Mouse (Mus musculus): ENCODE measurements around the gene Tubg2. TPM values are rescaled to one million over a fixed set of nuclear protein-coding genes. Genes with fewer than 3 reads are reported as not detected.

The Tubg2 gene
- total and polyA plus RNA-seq, 2 experiments from 2014 or later: 1.8 TPM; not detected in 1

DNA sequence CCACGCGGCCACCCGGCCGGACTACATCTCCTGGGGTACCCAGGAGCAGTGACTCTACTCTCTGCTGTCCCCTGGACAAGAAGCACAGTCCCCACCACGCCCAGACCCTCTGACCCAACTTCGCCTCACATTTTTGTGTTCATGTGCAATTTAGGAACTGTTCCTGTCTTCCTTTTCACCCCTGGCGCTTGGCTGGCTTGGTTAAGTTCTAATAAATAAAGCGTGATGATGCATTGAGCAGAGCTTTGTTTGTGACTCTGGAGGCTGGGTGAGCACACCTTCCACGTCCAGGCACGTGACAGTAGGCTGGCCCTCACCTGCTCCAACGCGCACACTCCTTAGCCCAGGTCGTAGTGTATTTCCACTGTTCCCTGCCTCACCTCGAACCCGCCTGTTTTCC is 5.8 kb downstream of the Tubg2 start:
- Histone ChIP-seq H3K4me3 (ENCODE audit: low read depth, low read length) (no peak overlapping the region), H3K4me1 (ENCODE audit: control insufficient read depth, insufficient read depth) (no peaks in the 10 kb centered on the region), H3K9me3 (replicated peaks; ENCODE audit: control insufficient read depth, low read length) (no peaks in the 10 kb centered on the region), H3K27me3 (ENCODE audit: control insufficient read depth, insufficient read depth, low read length) (no peaks in the 10 kb centered on the region), H3K9ac (replicated peaks; ENCODE audit: low read depth, low read length) (no peak overlapping the region), H3K36me3 (replicated peaks; ENCODE audit: control insufficient read depth, insufficient read depth, low read length) (peaks cover 55% of the 10 kb centered on the region), H3K27ac (ENCODE audit: low read depth) (no peak overlapping the region), H3K4me2 (ENCODE audit: low read depth, low read length) (no peak overlapping the region)
- WGBS: 89% methylated on average over 15 of the region's 15 CpGs
- TF ChIP-seq EP300 (IDR thresholded peaks at IDR 0.05; ENCODE audit: low read depth) (no peak), CTCF (IDR thresholded peaks at IDR 0.05; ENCODE audit: low read depth) (no peak)
- ATAC-seq (ENCODE audit: insufficient read depth, low read depth): no peak
- DNase-seq (ENCODE audit: low spot score): no peak

DNA sequence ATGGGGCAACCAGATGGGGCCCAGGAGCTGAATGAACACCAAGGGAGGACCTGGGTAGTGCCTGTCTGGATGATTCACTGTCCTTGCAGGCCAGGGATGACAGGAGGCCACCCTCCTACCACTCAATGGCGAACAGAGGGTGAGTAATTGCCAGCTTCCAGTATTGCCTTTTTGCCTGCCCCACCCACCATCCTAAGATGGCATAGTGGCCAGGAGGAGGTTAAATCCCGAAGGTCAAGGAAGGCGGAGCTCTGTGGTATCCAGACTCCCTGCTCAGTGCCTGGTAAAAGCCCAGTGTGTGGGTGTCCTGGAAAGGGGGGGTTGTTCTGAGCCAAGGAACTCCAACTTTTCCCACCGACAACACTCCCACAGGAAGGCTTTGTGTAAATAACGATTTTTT is 6.6 kb downstream of the Tubg2 start:
- Histone ChIP-seq H3K4me3 (ENCODE audit: low read depth, low read length) (no peak overlapping the region), H3K27ac (ENCODE audit: low read depth) (no peak overlapping the region), H3K4me1 (ENCODE audit: control insufficient read depth, insufficient read depth) (no peaks in the 10 kb centered on the region), H3K4me2 (ENCODE audit: low read depth, low read length) (no peak overlapping the region), H3K27me3 (ENCODE audit: control insufficient read depth, insufficient read depth, low read length) (no peaks in the 10 kb centered on the region), H3K9me3 (replicated peaks; ENCODE audit: control insufficient read depth, low read length) (no peaks in the 10 kb centered on the region), H3K9ac (replicated peaks; ENCODE audit: low read depth, low read length) (no peak overlapping the region), H3K36me3 (replicated peaks; ENCODE audit: control insufficient read depth, insufficient read depth, low read length) (peaks cover 61% of the 10 kb centered on the region)
- no peak for DNase-seq (ENCODE audit: low spot score)
- no peak for TF ChIP-seq CTCF (IDR thresholded peaks at IDR 0.05; ENCODE audit: low read depth)
- TF ChIP-seq EP300 (IDR thresholded peaks at IDR 0.05; ENCODE audit: low read depth): no peak
- WGBS: 67% methylated on average over 5 of the region's 5 CpGs
- no peak for ATAC-seq (ENCODE audit: insufficient read depth, low read depth)

GRCm38 (mm10) chr11:101162772-101163171 is 7.1 kb downstream of the Tubg2 start:
- H3K9ac ChIP-seq (replicated peaks; ENCODE audit: low read depth, low read length): no peak overlapping the region
- H3K9me3 ChIP-seq (replicated peaks; ENCODE audit: control insufficient read depth, low read length): no peaks in the 10 kb centered on the region
- H3K4me3 ChIP-seq (ENCODE audit: low read depth, low read length): no peak overlapping the region
- WGBS: 73% methylated on average over 5 of the region's 5 CpGs
- no peak for TF ChIP-seq CTCF (IDR thresholded peaks at IDR 0.05; ENCODE audit: low read depth)
- no peak for TF ChIP-seq EP300 (IDR thresholded peaks at IDR 0.05; ENCODE audit: low read depth)
- no peaks in the 10 kb centered on the region for H3K4me1 ChIP-seq (ENCODE audit: control insufficient read depth, insufficient read depth)
- H3K4me2 ChIP-seq (ENCODE audit: low read depth, low read length): no peak overlapping the region
- peaks cover 66% of the 10 kb centered on the region for H3K36me3 ChIP-seq (replicated peaks; ENCODE audit: control insufficient read depth, insufficient read depth, low read length)
- H3K27me3 ChIP-seq (ENCODE audit: control insufficient read depth, insufficient read depth, low read length): no peaks in the 10 kb centered on the region
- no peak for ATAC-seq (ENCODE audit: insufficient read depth, low read depth)
- H3K27ac ChIP-seq (ENCODE audit: low read depth): no peak overlapping the region
- DNase-seq (ENCODE audit: low spot score): no peak

DNA sequence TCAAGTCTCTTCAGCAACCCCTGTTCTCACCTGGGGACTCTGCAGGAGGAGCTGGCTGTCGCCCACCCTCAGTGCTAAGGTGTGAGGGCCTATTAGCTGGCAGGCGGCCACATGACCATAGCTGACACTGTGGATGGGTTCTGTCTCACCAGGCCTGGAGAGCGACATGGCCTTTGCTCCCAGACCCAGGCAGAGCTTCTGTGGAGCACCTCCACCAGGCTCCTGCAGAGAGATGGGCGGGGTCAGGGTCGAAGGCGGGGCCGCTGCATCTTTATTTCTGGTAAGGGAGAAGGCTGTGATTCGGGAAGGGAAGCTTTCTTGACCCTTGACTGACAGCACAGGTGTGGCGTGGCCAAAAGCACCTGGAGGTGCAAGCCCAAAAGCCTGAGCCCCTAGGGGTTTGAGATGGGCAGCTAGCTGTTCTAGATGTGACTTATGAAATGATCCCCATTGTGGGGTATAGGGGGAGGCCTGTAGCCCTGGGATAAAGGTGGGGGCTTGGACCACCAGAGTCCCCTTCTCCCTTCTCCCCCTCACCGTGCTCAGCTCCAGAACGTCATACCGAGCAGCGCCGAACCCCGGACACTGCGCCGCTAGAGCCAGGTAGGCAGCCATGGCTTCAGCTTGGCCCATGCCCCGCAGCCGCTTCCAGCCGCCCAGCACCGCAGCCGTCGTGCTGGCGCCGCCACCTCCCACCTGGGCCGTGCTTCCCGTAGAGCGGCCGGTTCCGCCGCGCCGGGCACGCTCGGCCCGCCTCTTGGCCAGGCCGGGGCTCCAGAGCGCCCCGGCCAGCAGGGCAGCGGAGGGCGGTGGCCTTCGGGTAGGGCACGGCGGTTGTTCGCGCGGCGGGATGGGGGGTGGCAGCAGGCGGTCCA is 8.0 kb downstream of the Tubg2 start:
- TF ChIP-seq EP300 (IDR thresholded peaks at IDR 0.05; ENCODE audit: low read depth) (no peak), CTCF (IDR thresholded peaks at IDR 0.05; ENCODE audit: low read depth) (no peak)
- Histone ChIP-seq H3K27ac (ENCODE audit: low read depth) (no peak overlapping the region), H3K27me3 (ENCODE audit: control insufficient read depth, insufficient read depth, low read length) (no peaks in the 10 kb centered on the region), H3K9me3 (replicated peaks; ENCODE audit: control insufficient read depth, low read length) (no peaks in the 10 kb centered on the region), H3K9ac (replicated peaks; ENCODE audit: low read depth, low read length) (no peak overlapping the region), H3K4me2 (ENCODE audit: low read depth, low read length) (no peak overlapping the region), H3K4me1 (ENCODE audit: control insufficient read depth, insufficient read depth) (peaks cover 4% of the 10 kb centered on the region; the same call in 1 of the 2 replicates), H3K36me3 (replicated peaks; ENCODE audit: control insufficient read depth, insufficient read depth, low read length) (peaks cover 70% of the 10 kb centered on the region), H3K4me3 (ENCODE audit: low read depth, low read length) (no peak overlapping the region)
- ATAC-seq (ENCODE audit: insufficient read depth, low read depth) (no peak; the same call in 1 of the 2 replicates), DNase-seq (ENCODE audit: low spot score) (no peak)
- 62% methylated on average over 49 of the region's 49 CpGs for WGBS

GRCm38 (mm10) chr11:101164351-101164665 is 8.6 kb downstream of the Tubg2 start:
- Histone ChIP-seq H3K4me3 (ENCODE audit: low read depth, low read length) (no peak overlapping the region), H3K4me1 (ENCODE audit: control insufficient read depth, insufficient read depth) (peaks cover 10% of the 10 kb centered on the region), H3K36me3 (replicated peaks; ENCODE audit: control insufficient read depth, insufficient read depth, low read length) (peaks cover 70% of the 10 kb centered on the region), H3K4me2 (ENCODE audit: low read depth, low read length) (no peak overlapping the region), H3K9ac (replicated peaks; ENCODE audit: low read depth, low read length) (no peak overlapping the region), H3K27me3 (ENCODE audit: control insufficient read depth, insufficient read depth, low read length) (no peaks in the 10 kb centered on the region), H3K9me3 (replicated peaks; ENCODE audit: control insufficient read depth, low read length) (no peaks in the 10 kb centered on the region), H3K27ac (ENCODE audit: low read depth) (no peak overlapping the region)
- TF ChIP-seq EP300 (IDR thresholded peaks at IDR 0.05; ENCODE audit: low read depth) (no peak), CTCF (IDR thresholded peaks at IDR 0.05; ENCODE audit: low read depth) (no peak)
- DNase-seq (ENCODE audit: low spot score): no peak
- WGBS: 54% methylated on average over 21 of the region's 21 CpGs
- no peak for ATAC-seq (ENCODE audit: insufficient read depth, low read depth)
